Mouse (Mus musculus) thymus, postnatal 36 days (tissue): ENCODE data around the gene Bckdk.
A peak's percentile ranks its signal among the peaks of the same experiment; 100 is the strongest.
"Not testable (repeated sequence)": the region's sequence is repeated elsewhere in the genome, so short reads cannot be mapped to it uniquely, and the experiment has no call there.

Experiments used
- DNase-seq, 2 experiments: peaks; one replicate each; pipeline ENCODE4 v3.0.0; 2022; ENCODE audit warnings: mixed read lengths in 2 of 2

Bckdk gene

DNA sequence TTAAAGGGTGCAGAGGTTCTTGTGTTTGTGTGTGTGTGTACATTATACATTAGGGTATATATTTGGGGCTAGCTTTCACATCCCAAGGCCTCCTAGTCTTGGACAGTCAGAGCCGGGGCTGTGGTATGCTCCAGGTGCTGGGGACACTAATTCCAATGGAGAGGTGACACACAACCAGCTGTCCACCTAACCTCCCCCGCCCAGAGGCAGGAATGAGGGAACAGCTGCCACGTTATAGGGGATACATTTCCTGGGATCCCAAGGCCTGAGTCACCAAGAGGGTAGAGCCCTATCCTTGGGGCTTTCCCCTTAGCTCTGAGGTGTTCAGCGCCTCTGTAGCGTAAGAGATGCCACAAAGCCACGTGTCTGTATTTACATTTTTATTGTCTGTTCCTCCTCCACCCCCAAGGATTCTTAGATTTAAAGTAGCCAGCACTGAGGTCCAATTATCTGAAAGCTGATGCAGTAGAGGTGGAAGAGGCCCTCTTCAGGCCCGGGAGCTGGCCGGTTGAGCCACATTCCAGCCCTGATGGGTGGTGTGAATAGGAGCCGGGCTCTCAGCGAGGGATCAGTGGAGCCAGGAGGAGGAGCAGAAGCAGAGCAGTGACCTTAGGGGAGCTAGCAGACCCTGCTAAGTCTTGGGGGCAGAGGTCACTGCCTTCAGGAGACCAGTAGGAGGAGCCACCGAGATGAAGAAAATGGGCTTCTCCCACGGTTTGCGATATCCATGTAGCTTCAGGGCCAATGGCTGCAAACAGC lies 28.6 kb downstream of the Bckdk start:
- no peak for DNase-seq

DNA sequence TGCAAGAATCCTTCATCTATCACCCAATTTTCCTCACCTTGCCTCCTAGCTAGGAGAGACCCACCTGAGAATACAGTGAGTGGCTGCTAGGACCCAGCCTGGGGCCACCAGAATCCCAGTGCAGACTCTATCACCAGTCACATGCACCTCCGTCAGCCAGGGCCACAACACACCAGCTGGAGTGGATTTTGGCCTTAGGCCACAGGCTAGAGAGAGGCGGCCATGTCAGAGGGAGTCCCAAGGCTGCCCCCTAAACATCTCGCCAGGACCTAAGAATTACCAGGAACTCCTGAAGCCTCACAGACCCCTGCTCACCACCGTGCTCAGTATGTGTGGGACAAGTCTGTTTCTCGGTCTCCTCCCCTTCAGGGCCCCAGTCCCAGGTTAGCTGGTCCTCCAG lies 30.2 kb downstream of the Bckdk start:
- no peak for DNase-seq

DNA sequence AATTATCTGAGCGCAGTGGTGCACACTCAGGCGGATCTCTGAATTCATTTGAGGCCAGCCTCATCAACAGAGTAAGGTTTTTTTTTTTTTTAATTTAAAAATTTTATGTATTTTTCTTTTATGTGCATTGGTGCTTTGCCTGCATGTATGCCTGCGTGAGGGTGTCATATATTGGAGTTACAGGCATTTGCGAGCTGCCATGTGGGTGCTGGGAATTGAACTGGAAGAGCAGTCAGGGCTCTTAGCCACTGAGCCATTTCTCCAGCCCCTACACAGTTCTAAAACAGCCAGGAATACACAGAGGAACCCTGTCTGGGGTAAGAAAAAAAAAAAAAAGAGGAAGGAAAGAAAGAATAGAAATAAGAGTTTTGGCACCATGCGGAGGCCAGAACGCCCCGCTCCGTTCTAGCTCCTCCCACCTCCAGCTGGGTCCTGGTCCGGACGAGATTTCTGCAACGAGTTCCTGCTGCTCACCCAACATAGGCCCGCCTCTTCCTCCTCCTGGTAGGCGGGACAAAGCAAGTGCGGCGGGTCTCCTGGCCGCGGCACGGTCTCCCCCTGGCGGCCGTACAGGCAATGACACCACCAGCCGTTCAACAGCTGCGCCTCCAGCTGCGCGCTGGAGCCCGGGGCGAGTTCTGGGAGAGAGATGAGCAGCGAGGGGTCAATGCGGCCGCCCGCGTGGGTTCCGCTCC lies 31.3 kb downstream of the Bckdk start:
- DNase-seq = peak; percentile 95

DNA sequence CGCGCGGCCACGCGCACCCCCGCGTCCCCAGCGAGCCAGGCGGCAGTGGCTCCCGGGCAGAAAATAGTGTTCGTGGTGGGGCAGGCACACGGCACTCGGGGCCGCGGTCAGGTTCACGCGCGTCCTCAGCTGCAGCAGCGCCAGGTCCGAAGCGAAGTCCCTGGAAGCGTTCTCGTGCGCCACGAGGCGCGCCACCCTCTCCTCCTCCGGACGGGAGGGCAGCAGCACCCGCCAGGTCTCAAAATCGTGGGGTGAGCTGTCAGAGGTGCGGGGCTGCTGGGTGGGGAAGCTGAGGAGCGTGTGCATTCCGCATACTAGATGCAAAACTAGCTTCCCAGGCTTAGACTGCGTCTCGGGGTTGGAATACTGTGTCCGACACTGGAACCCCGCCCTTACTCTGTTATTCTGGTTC lies 31.9 kb downstream of the Bckdk start:
- DNase-seq = no peak

DNA sequence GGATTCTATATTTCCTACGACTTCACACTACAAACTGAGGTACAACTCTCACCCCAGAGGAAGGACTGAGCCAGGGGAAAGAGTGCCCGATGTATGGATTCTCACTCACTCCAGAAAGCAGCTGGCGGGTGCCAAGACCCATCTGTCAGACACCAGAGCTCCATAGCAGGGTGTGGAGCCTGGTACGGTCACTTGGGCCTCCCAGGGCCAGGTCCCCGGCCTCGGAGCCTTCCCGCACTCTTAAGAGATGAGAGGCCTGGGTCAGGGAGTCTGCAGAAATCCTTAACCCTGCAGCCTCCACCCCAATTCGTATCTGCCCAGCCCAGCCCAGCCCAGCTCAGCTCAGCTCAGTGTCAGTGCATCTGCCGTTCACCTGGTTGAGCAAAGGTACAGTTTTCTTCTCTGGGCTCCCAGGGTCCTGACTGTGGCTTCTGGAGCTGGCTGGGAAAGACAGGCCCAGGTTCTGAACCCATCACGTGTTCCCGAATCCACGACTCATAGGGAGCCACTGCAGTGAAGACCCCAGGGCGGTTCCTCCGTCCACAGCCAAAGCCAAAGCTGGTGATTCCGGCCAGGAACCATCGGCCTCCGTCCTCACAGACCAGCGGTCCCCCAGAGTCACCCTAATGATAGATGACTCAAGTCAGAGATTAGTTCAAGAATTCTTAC lies 32.5 kb downstream of the Bckdk start:
- no peak for DNase-seq

DNA sequence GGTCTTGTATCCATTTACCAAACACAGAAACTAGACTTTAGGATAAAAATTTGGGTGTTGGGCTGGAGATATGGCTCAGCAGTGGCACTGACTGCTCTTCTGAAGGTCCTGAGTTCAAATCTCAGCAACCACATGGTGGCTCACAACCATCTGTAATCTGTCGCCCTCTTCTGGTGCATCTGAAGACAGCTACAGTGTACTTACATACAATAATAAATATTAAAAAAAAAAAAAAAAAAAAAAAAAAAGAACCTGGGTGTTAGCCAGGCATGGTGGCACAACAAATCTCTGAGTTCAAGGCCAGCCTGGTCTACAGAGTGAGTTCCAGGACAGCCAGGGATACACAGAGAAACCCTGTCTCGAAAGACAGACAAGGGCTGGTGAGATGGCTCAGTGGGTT lies 38.2 kb downstream of the Bckdk start:
- not testable (repeated sequence) for DNase-seq

DNA sequence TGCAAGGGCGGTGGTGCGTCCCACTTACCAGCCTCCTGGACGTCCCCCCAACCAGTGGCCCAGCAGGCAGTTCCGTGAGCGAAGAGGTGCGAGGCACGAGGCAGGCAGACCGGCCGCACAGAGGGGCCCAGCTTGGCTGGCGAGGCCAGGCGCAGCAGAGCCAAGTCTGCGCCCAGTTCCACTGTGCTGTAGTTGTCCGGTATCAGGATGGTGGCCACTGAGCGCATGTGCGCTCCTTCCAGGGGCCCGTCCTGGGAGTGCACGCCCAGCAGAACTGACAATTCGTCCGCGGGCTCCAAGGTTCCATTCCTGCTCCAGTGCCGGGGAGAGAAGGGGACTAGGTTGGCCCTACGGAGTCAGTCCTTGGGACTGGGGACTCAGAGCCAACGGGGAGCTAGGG lies 40.7 kb downstream of the Bckdk start:
- no peak for DNase-seq

DNA sequence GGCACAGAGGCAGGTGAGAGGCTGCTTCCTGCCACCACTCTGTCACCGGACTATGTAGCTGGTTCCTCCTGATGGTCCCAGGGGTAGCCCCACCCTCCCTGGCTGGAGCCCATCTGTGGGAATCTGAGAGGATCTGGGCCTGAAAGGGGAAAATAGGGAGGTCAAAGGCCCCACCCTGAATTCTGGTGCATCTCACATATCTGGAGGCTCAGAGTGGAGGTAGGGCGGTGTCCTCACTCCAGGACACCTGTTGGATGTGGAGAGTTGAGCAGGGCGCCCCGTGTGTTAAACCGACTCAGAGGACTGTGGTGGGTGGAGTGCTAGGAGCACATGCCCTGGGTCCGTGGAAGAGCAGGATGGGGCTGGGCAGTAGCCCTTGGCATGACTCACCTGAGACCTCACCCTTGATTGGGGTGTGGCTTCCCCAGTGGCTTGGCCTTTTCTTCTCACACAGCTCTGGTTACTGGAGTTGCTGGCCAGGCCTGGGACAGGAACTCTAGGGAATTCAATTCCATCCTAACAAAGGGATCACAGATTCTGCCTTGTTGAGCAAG lies 42.7 kb downstream of the Bckdk start, which contains the start of gene Prss36:
Gene Prss36 (minus strand): TSS at position 256 of the 554 bp plus-strand sequence.
- no peak for DNase-seq

DNA sequence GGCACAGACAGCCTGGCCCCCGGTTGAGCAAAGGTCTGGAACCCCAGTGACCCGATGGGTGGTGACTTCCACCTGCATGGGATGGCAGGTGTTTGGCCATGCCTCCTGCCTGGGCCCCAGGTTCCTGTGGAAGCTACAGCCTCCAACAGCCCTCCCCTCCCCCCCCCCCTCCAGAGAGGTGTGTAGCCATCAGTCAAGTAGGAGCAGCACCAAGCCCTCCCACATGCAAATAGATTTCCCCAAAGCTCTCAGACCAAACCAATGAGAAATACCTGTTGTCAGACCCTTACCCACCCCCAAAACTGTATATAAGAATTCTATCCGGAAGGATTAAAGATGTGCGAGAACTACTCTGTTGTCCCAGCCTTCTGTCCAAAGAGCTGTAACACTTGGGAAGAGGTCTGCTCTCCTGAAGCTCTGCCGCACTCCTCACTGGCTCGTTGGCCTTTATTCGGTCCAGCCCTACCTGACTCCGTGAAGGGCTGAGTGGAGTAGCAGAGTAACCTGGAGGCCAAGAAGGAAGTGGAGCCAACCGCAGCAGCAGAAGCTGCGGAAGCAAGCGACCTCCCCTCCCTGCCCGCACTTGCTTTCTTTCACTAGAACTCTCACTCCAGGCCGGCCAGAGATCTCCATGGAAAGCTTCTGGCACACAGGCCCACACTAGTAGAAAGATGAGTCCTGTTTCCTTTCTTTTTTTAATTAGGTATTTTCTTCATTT lies 49.1 kb downstream of the Bckdk start:
- peak; percentile 35 to 40 for DNase-seq

DNA sequence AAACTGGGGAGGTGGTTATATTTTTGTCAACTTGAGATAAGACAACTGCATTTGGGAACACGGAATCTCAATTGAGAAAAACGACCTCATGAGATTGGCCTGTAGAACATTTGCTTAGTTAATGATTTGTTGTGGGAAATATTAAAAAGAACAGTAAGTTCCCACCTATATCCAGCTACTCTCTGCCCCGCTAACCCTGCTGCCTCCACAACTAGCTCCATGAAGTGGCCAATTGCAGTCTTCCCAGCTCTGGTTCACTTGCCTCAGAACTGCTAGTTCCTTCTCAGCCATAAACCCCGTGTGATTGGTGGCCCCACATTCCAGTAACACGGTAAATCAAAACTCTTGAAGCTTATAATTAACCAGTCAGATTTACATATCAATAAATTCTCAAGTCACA lies 55.5 kb downstream of the Bckdk start:
- DNase-seq = no peak
